Mouse (Mus musculus) cerebellum, adult 11-12 months (tissue): Measurements from ENCODE around the gene Clec2i.
A peak's percentile ranks its signal among the peaks of the same experiment; 100 is the strongest.
"Not testable (repeated sequence)": the region's sequence is repeated elsewhere in the genome, so short reads cannot be mapped to it uniquely, and the experiment has no call there.

ENCODE experiments used
- DNase-seq: peaks from one replicate; pipeline ENCODE4 v3.0.0; 2022

Clec2i gene

GRCm38 (mm10) chr6:128887091-128887790, at the start of gene Clec2i:
Clec2i (plus strand) TSS chr6:128887588.
- DNase-seq = not testable (repeated sequence)

- peak; percentile 84 for DNase-seq
Measured at GRCm38 (mm10) chr6:128838342-128839265, 48.8 kb upstream of the Clec2i start.

GRCm38 (mm10) chr6:128839266-128839771, 48.1 kb upstream of the Clec2i start:
- DNase-seq = peak; percentile 87

- DNase-seq = peak; percentile 57
Measured at GRCm38 (mm10) chr6:128839921-128840320, 47.5 kb upstream of the Clec2i start.

GRCm38 (mm10) chr6:128840669-128841068, 46.7 kb upstream of the Clec2i start:
- DNase-seq = not testable (repeated sequence)

- DNase-seq = no peak
Measured at GRCm38 (mm10) chr6:128841327-128842089, 45.9 kb upstream of the Clec2i start.

GRCm38 (mm10) chr6:128842356-128842944, 44.9 kb upstream of the Clec2i start:
- DNase-seq = no peak

- peak; percentile 94 for DNase-seq
Measured at GRCm38 (mm10) chr6:128842945-128843478, 44.4 kb upstream of the Clec2i start.

GRCm38 (mm10) chr6:128843479-128843992, 43.9 kb upstream of the Clec2i start:
- DNase-seq = no peak

GRCm38 (mm10) chr6:128844131-128844530, 43.3 kb upstream of the Clec2i start:
- peak; percentile 39 for DNase-seq

GRCm38 (mm10) chr6:128844586-128845080, 42.8 kb upstream of the Clec2i start:
- DNase-seq = no peak

- peak; percentile 82 for DNase-seq
Measured at GRCm38 (mm10) chr6:128845319-128845979, 41.9 kb upstream of the Clec2i start.

- DNase-seq = no peak
Measured at GRCm38 (mm10) chr6:128845998-128846542, 41.3 kb upstream of the Clec2i start.

- no peak for DNase-seq
Measured at GRCm38 (mm10) chr6:128847401-128847800, 40.0 kb upstream of the Clec2i start.

GRCm38 (mm10) chr6:128849902-128850301, 37.5 kb upstream of the Clec2i start:
- DNase-seq = no peak

GRCm38 (mm10) chr6:128850671-128851070, 36.7 kb upstream of the Clec2i start:
- no peak for DNase-seq

- DNase-seq = no peak
Measured at GRCm38 (mm10) chr6:128851151-128851550, 36.2 kb upstream of the Clec2i start.

GRCm38 (mm10) chr6:128852766-128853165, 34.6 kb upstream of the Clec2i start:
- DNase-seq = no peak

GRCm38 (mm10) chr6:128854024-128854820, 33.2 kb upstream of the Clec2i start:
- DNase-seq = no peak

- no peak for DNase-seq
Measured at GRCm38 (mm10) chr6:128854895-128855294, 32.5 kb upstream of the Clec2i start.
